Mouse (Mus musculus): ENCODE data around the gene Cacna2d1.

GRCm38 (mm10) chr5:16184064-16184463, 249.6 kb downstream of the Cacna2d1 start:
- TF ChIP-seq CTCF (conservative IDR thresholded peaks at IDR 0.05; ENCODE audit: low read length) = no peak
- no peak for TF ChIP-seq POU5F1 (IDR thresholded peaks at IDR 0.05; ENCODE audit: borderline replicate concordance, low read length)

Data from E14TG2a.4 (cell line).